21 mouse cellular contexts compared by ENCODE assay signal in the genomic region with DNA sequence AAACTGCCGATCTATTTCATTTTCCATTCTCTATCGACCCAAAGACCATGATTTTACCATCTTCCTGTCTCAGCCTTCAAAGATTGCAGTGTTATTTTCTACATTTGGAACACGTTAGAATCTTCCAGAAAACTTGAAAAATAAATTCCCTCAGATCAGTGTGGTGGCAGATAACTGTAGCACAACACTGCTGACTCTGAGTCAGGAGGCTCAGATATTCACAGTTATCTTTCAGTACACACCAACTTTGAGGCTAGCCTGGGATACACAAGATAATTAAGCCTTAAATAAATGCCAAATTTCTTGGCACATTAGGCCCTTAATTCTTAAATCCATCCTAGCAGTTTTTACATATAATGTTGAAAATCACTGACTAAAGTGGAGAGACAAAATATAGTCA. TPM values are rescaled to one million over a fixed set of nuclear protein-coding genes. Genes with fewer than 3 reads are reported as not detected.
DNase-seq lines count a peak whose midpoint lies in the region; ATAC-seq and TF ChIP-seq lines count a peak whose summit lies in the region.
"Had no signal": no experiment of that assay in that cellular context is flagged by ENCODE, and none has a peak within 500 bp of the region (broad histone marks: within the 10 kb centered on the region; RNA-seq: fewer than 3 reads in every experiment).

No protein-coding gene starts in this region.

- ATAC-seq in liver, embryonic 12.5 days: peak; percentile 94
- peak; percentile 95 for ATAC-seq in liver, embryonic 16.5 days (ENCODE audit: low read depth)
- ATAC-seq: forebrain, embryonic 16.5 days; hindbrain, embryonic 16.5 days; inflammation-experienced regulatory T-cells, adult 6 months had no signal

- intact Hi-C loops in gastrocnemius, postnatal 36 days (cut with DNase I): no loop called here

- no peak overlapping the region for H3K9ac ChIP-seq in MEL (ENCODE audit: control insufficient read depth, low read depth, low read length, poor library complexity, severe bottlenecking)
- H3K9ac ChIP-seq in liver, embryonic 12.5 days: no peak overlapping the region
- no peak overlapping the region for H3K9ac ChIP-seq in liver, embryonic 16.5 days (ENCODE audit: low read depth, low read length)
- H3K9ac ChIP-seq: embryonic facial prominence, embryonic 15.5 days; forebrain, embryonic 12.5 days; heart, embryonic 13.5 days; hindbrain, embryonic 12.5 days had no signal

- H3K27me3 ChIP-seq in MEL (ENCODE audit: control insufficient read depth in 1 of 2, insufficient read depth in 2 of 2, low read length in 2 of 2): no peaks in the 10 kb centered on the region
- H3K27me3 ChIP-seq in liver, embryonic 12.5 days (replicated peaks): no peaks in the 10 kb centered on the region
- H3K27me3 ChIP-seq in liver, embryonic 16.5 days (ENCODE audit: control insufficient read depth, insufficient read depth, low read depth, low read length): no peaks in the 10 kb centered on the region
- H3K27me3 ChIP-seq: embryonic facial prominence, embryonic 15.5 days; forebrain, embryonic 12.5 days; heart, embryonic 13.5 days; hindbrain, embryonic 12.5 days had no signal

- peak overlapping the region; percentile 31; the same call in 1 of the 2 replicates for H3K4me2 ChIP-seq in liver, embryonic 12.5 days
- no peak overlapping the region for H3K4me2 ChIP-seq in liver, embryonic 16.5 days (ENCODE audit: low read depth, low read length)
- H3K4me2 ChIP-seq: embryonic facial prominence, embryonic 15.5 days; forebrain, embryonic 12.5 days; heart, embryonic 13.5 days; hindbrain, embryonic 12.5 days had no signal

- peaks cover 0 to 22% of the 10 kb centered on the region in 2 experiments; a peak in 2 of 4 replicates for H3K4me1 ChIP-seq in MEL (ENCODE audit: control insufficient read depth in 1 of 2, insufficient read depth in 2 of 2, low read length in 2 of 2)
- H3K4me1 ChIP-seq in liver, embryonic 12.5 days: peaks cover 25% of the 10 kb centered on the region
- H3K4me1 ChIP-seq in liver, embryonic 16.5 days (ENCODE audit: control insufficient read depth, low read depth, low read length): peaks cover 6% of the 10 kb centered on the region
- H3K4me1 ChIP-seq: embryonic facial prominence, embryonic 15.5 days; forebrain, embryonic 12.5 days; heart, embryonic 13.5 days; hindbrain, embryonic 12.5 days had no signal

- H3K36me3 ChIP-seq in MEL (ENCODE audit: control insufficient read depth in 1 of 2, insufficient read depth in 2 of 2, low read length in 2 of 2): peaks cover 27 to 85% of the 10 kb centered on the region in 2 experiments
- peaks cover 76% of the 10 kb centered on the region for H3K36me3 ChIP-seq in liver, embryonic 12.5 days
- peaks cover 46% of the 10 kb centered on the region for H3K36me3 ChIP-seq in liver, embryonic 16.5 days (ENCODE audit: control insufficient read depth, insufficient read depth)

- H3K27ac ChIP-seq in MEL (ENCODE audit: control insufficient read depth, low read depth, low read length): no peak overlapping the region
- peak overlapping the region; percentile 76; the same call in 1 of the 2 replicates for H3K27ac ChIP-seq in liver, embryonic 12.5 days
- no peak overlapping the region for H3K27ac ChIP-seq in liver, embryonic 16.5 days (ENCODE audit: low read length)
- H3K27ac ChIP-seq: embryonic facial prominence, embryonic 15.5 days; forebrain, embryonic 12.5 days; heart, embryonic 13.5 days; hindbrain, embryonic 12.5 days had no signal

- H3K4me3 ChIP-seq in MEL (ENCODE audit: control insufficient read depth in 1 of 2, insufficient read depth in 1 of 2, low read depth in 2 of 2, low read length in 2 of 2): no peak overlapping the region
- H3K4me3 ChIP-seq in liver, embryonic 12.5 days: no peak overlapping the region
- H3K4me3 ChIP-seq in liver, embryonic 16.5 days (ENCODE audit: low read depth, low read length): no peak overlapping the region
- H3K4me3 ChIP-seq: embryonic facial prominence, embryonic 15.5 days; forebrain, embryonic 12.5 days; heart, embryonic 13.5 days; hindbrain, embryonic 12.5 days had no signal

- 56% methylated on average over 3 of the region's 3 CpGs for WGBS in liver, embryonic 12.5 days (ENCODE audit: insufficient replicate concordance)
- WGBS in liver, embryonic 16.5 days (ENCODE audit: insufficient replicate concordance): 58% methylated on average over 3 of the region's 3 CpGs

- TF ChIP-seq CTCF in MEL (IDR thresholded peaks at IDR 0.05 in 2 of 3, conservative IDR thresholded peaks at IDR 0.05 in 1 of 3; ENCODE audit: control insufficient read depth in 1 of 3, insufficient read depth in 1 of 3, low read depth in 2 of 3, low read length in 3 of 3, poor library complexity in 1 of 3, severe bottlenecking in 1 of 3): no peak

- H3K79me2 ChIP-seq in MEL (ENCODE audit: control insufficient read depth, insufficient read depth, low read length, poor library complexity): no peaks in the 10 kb centered on the region

- DNase-seq in MEL (ENCODE audit: low read depth, low spot score): peak; percentile 62
- peak; percentile 59 for DNase-seq in c-Kit-positive CD71-positive TER-119-negative erythroid progenitor cells, embryonic 14.5 days (ENCODE audit: low read depth)
- no peak for DNase-seq in thymus, postnatal 25 days
- no peak for DNase-seq in right cerebral cortex, postnatal 14 days
- DNase-seq in gastrocnemius, postnatal 36 days: no peak
- DNase-seq in retina, postnatal 1 day: no peak
- DNase-seq: adrenal gland, adult 8-10 months; cerebellum, adult 8-10 months; cerebellum, postnatal 14 days; embryo, embryonic 11 days; gastrocnemius, postnatal 14 days; heart, postnatal 36 days had no signal

- TF ChIP-seq EP300 in MEL (IDR thresholded peaks at IDR 0.05; ENCODE audit: low read depth in 1 of 2, low read length in 2 of 2): peak; percentile 89 to 91

- TF ChIP-seq POLR2A in MEL (IDR thresholded peaks at IDR 0.05; ENCODE audit: control insufficient read depth in 1 of 2, insufficient read depth in 1 of 2, low read depth in 1 of 2, low read length in 2 of 2, poor library complexity in 1 of 2): no peak

- TF ChIP-seq RAD21 in MEL (IDR thresholded peaks at IDR 0.05; ENCODE audit: low read depth, low read length): no peak

- H3K9me3 ChIP-seq in MEL (replicated peaks; ENCODE audit: insufficient read depth, low read length): no peaks in the 10 kb centered on the region
- no peaks in the 10 kb centered on the region for H3K9me3 ChIP-seq in liver, embryonic 12.5 days (replicated peaks)
- no peaks in the 10 kb centered on the region for H3K9me3 ChIP-seq in liver, embryonic 16.5 days (replicated peaks; ENCODE audit: control insufficient read depth, low read length)
- H3K9me3 ChIP-seq: embryonic facial prominence, embryonic 15.5 days; forebrain, embryonic 12.5 days; heart, embryonic 13.5 days; hindbrain, embryonic 12.5 days had no signal

TF ChIP-seq in MEL, 35 proteins besides CTCF, POLR2A, EP300 and RAD21:
- TF ChIP-seq TCF12 (IDR thresholded peaks at IDR 0.05; ENCODE audit: low read depth, low read length) (peak; percentile 96), ZKSCAN1 (IDR thresholded peaks at IDR 0.05; ENCODE audit: low read depth, low read length) (no peak), MXI1 (IDR thresholded peaks at IDR 0.05; ENCODE audit: low read depth, low read length) (0 out of 2 replicates have a peak, but pooled peaks have one; percentile 24), ELF1 (IDR thresholded peaks at IDR 0.05; ENCODE audit: low read depth, low read length) (0 out of 2 replicates have a peak, but pooled peaks have one; percentile 12), HCFC1 (IDR thresholded peaks at IDR 0.05; ENCODE audit: low read depth, low read length) (no peak), GATA1 (IDR thresholded peaks at IDR 0.05; ENCODE audit: low read depth, low read length) (peak; percentile 91), MAZ (IDR thresholded peaks at IDR 0.05; ENCODE audit: low read depth, low read length) (no peak), ZMIZ1 (IDR thresholded peaks at IDR 0.05; ENCODE audit: low read depth, low read length) (no peak), MYB (IDR thresholded peaks at IDR 0.05; ENCODE audit: low read depth, low read length) (peak; percentile 43; the same call in 1 of the 2 replicates), SIN3A (IDR thresholded peaks at IDR 0.05; ENCODE audit: low read length) (no peak), TAL1 (IDR thresholded peaks at IDR 0.05; ENCODE audit: low read length) (peak; percentile 66), ETS1 (IDR thresholded peaks at IDR 0.05; ENCODE audit: low read depth, low read length) (peak; percentile 75), CHD2 (IDR thresholded peaks at IDR 0.05; ENCODE audit: low read length) (no peak), RCOR1 (IDR thresholded peaks at IDR 0.05; ENCODE audit: low read depth, low read length) (peak; percentile 79)

RNA-seq across cellular contexts. Expression of a gene that starts 41.6 kb away (rescaled TPM):
- total RNA-seq in MEL (2012; rRNA removed): 34.3 and 35.2 TPM in 2 replicates
- polyA plus RNA-seq in MEL (2012; ENCODE audit: insufficient read depth in 1 of 2, insufficient read length in 2 of 2, low read depth in 1 of 2, low replicate concordance in 2 of 2, missing spikeins in 1 of 2): 10 to 100 TPM; 34.6 to 45.5 TPM
- 8.6 and 9.0 TPM in 2 replicates for polyA plus RNA-seq in liver, embryonic 12.5 days (2016; fragmentation: Nextera tagmentation; extraction: Ambion mirVana)
- polyA plus RNA-seq in liver, embryonic 16.5 days (2015; fragmentation: Nextera tagmentation; extraction: Ambion mirVana): 5.5 and 5.7 TPM in 2 replicates
- total RNA-seq in gastrocnemius, postnatal 36 days (2021): 10 to 100 TPM; 12.7 to 15.0 TPM

RNA-seq across cellular contexts. Expression of a gene that starts 51.3 kb away (rescaled TPM):
- 39.9 and 43.6 TPM in 2 replicates for total RNA-seq in MEL (2012; rRNA removed)
- 100 to 1,000 TPM in 1 of 2 experiments, 10 to 100 TPM in 1; 58.6 to 122 TPM for polyA plus RNA-seq in MEL (2012; ENCODE audit: insufficient read depth in 1 of 2, insufficient read length in 2 of 2, low read depth in 1 of 2, low replicate concordance in 2 of 2, missing spikeins in 1 of 2)
- 40.5 and 41.8 TPM in 2 replicates for polyA plus RNA-seq in liver, embryonic 12.5 days (2016; fragmentation: Nextera tagmentation; extraction: Ambion mirVana)
- 21.1 and 21.5 TPM in 2 replicates for polyA plus RNA-seq in liver, embryonic 16.5 days (2015; fragmentation: Nextera tagmentation; extraction: Ambion mirVana)
- 10 to 100 TPM; 20.6 to 24.5 TPM for total RNA-seq in gastrocnemius, postnatal 36 days (2021)

Comparison
In these comparisons a context has a peak if more than half of its experiments do, and no peak if none do; other contexts are left out.
1. DNase-seq: peak in MEL (single experiment) and c-Kit-positive CD71-positive TER-119-negative erythroid progenitor cells, embryonic 14.5 days (single experiment); none in thymus, postnatal 25 days (single experiment), right cerebral cortex, postnatal 14 days (single experiment), gastrocnemius, postnatal 36 days (0 of 2) and retina, postnatal 1 day (single experiment).